Mouse (Mus musculus) limb, embryonic 13.5 days (tissue): ENCODE data around the gene Slc6a13. TPM values are rescaled to one million over a fixed set of nuclear protein-coding genes. Genes with fewer than 3 reads are reported as not detected.
"Not testable (repeated sequence)": the region's sequence is repeated elsewhere in the genome, so short reads cannot be mapped to it uniquely, and the experiment has no call there.

Source experiments
- ATAC-seq: fragments of 200-750 bp; cut with Nextera tagmentation; 2 replicates; pipeline ENCODE4 v1.8.0; 2017; ENCODE audit warnings: low read depth, moderate number of reproducible peaks, moderate TSS enrichment; ENCODE audit not compliant: low FRiP score
- H3K27ac ChIP-seq: fragments of 300-500 bp; sonication (generic); 2 replicates; pipeline ENCODE4 v1.5.1; 2015; ENCODE audit warnings: inconsistent platforms, mild to moderate bottlenecking, moderate library complexity
- H3K27me3 ChIP-seq: fragments of 300-500 bp; sonication (generic); 2 replicates; pipeline ENCODE4 v1.6.1; 2015; ENCODE audit warnings: mild to moderate bottlenecking, inconsistent platforms
- H3K36me3 ChIP-seq: fragments of 300-500 bp; sonication (generic); 2 replicates; pipeline ENCODE4 v1.6.1; 2015; ENCODE audit warnings: inconsistent platforms, mild to moderate bottlenecking, moderate library complexity
- H3K4me1 ChIP-seq: fragments of 300-500 bp; sonication (generic); 2 replicates; pipeline ENCODE4 v1.6.1; 2015; ENCODE audit warnings: inconsistent platforms
- H3K4me2 ChIP-seq: fragments of 300-500 bp; sonication (generic); replicated peaks from 2 replicates; pipeline ENCODE4 v1.6.1; 2015; ENCODE audit warnings: inconsistent platforms, mild to moderate bottlenecking, moderate library complexity
- H3K4me3 ChIP-seq: fragments of 300-500 bp; sonication (generic); 2 replicates; pipeline ENCODE4 v1.5.1; 2015; ENCODE audit warnings: moderate library complexity, mild to moderate bottlenecking, inconsistent platforms
- H3K9ac ChIP-seq: fragments of 300-500 bp; sonication (generic); 2 replicates; pipeline ENCODE4 v1.6.1; 2015; ENCODE audit warnings: mild to moderate bottlenecking, inconsistent platforms
- H3K9me3 ChIP-seq: fragments of 300-500 bp; sonication (generic); 2 replicates; pipeline ENCODE4 v1.6.1; 2016; ENCODE audit warnings: inconsistent platforms
- WGBS: fragments of 180-500 bp; shearing (Covaris S2); methylation state at CpG from one replicate; pipeline ENCODE4 v1.1.7; 2015; 5-methylcytosine and 5-hydroxymethylcytosine counted together
- polyA plus RNA-seq: library from polyadenylated mRNA; unstranded; fragments of >200 nt; fragmentation: Nextera tagmentation; extraction: Ambion mirVana; gene quantifications from 2 replicates; pipeline ENCODE4 v1.2.1, GENCODE M21; 2015

Slc6a13 gene
- polyA plus RNA-seq, 1 experiment from 2014 or later = 2.0 TPM

GRCm38 (mm10) chr6:121356041-121356440, 56.0 kb downstream of the Slc6a13 start:
- Histone ChIP-seq H3K4me3 (no peak overlapping the region), H3K27me3 (no peaks in the 10 kb centered on the region), H3K9ac (no peak overlapping the region), H3K4me2 (no peak overlapping the region), H3K9me3 (no peaks in the 10 kb centered on the region), H3K36me3 (no peaks in the 10 kb centered on the region), H3K27ac (no peak overlapping the region), H3K4me1 (no peaks in the 10 kb centered on the region)
- no peak for ATAC-seq
- 72% methylated on average over 1 of the region's 1 CpGs for WGBS

- 80% methylated on average over 6 of the region's 6 CpGs for WGBS
- Histone ChIP-seq H3K27me3 (no peaks in the 10 kb centered on the region), H3K4me1 (no peaks in the 10 kb centered on the region), H3K9ac (no peak overlapping the region), H3K27ac (no peak overlapping the region), H3K36me3 (no peaks in the 10 kb centered on the region), H3K4me3 (no peak overlapping the region), H3K4me2 (no peak overlapping the region), H3K9me3 (no peaks in the 10 kb centered on the region)
- ATAC-seq = no peak
Measured at GRCm38 (mm10) chr6:121357232-121357631, 57.2 kb downstream of the Slc6a13 start.

- Histone ChIP-seq H3K4me3 (no peak overlapping the region), H3K9me3 (no peaks in the 10 kb centered on the region), H3K4me2 (no peak overlapping the region), H3K4me1 (no peaks in the 10 kb centered on the region), H3K36me3 (no peaks in the 10 kb centered on the region), H3K27me3 (no peaks in the 10 kb centered on the region), H3K9ac (no peak overlapping the region), H3K27ac (no peak overlapping the region)
- ATAC-seq = no peak
- 78% methylated on average over 6 of the region's 6 CpGs for WGBS
Measured at GRCm38 (mm10) chr6:121363061-121363460, 63.0 kb downstream of the Slc6a13 start.

GRCm38 (mm10) chr6:121363956-121364355, 63.9 kb downstream of the Slc6a13 start:
- Histone ChIP-seq H3K36me3 (no peaks in the 10 kb centered on the region), H3K4me2 (no peak overlapping the region), H3K9ac (no peak overlapping the region), H3K27ac (no peak overlapping the region), H3K4me3 (no peak overlapping the region), H3K27me3 (no peaks in the 10 kb centered on the region), H3K4me1 (no peaks in the 10 kb centered on the region), H3K9me3 (no peaks in the 10 kb centered on the region)
- ATAC-seq = no peak
- 74% methylated on average over 4 of the region's 4 CpGs for WGBS

GRCm38 (mm10) chr6:121366537-121366936, 66.5 kb downstream of the Slc6a13 start:
- H3K4me3 ChIP-seq, H3K9ac ChIP-seq, H3K27ac ChIP-seq, H3K4me2 ChIP-seq, ATAC-seq, H3K9me3 ChIP-seq, H3K4me1 ChIP-seq, H3K27me3 ChIP-seq, H3K36me3 ChIP-seq: not testable (repeated sequence)
- 12% methylated on average over 2 of the region's 2 CpGs for WGBS

- Histone ChIP-seq H3K9ac (no peak overlapping the region), H3K27ac (no peak overlapping the region), H3K4me2 (no peak overlapping the region), H3K9me3 (no peaks in the 10 kb centered on the region), H3K27me3 (no peaks in the 10 kb centered on the region), H3K4me3 (no peak overlapping the region), H3K4me1 (no peaks in the 10 kb centered on the region), H3K36me3 (no peaks in the 10 kb centered on the region)
- ATAC-seq = no peak
- 61% methylated on average over 3 of the region's 3 CpGs for WGBS
Measured at GRCm38 (mm10) chr6:121367099-121367498, 67.1 kb downstream of the Slc6a13 start.

- Histone ChIP-seq H3K9ac (no peak overlapping the region), H3K4me3 (no peak overlapping the region), H3K27me3 (no peaks in the 10 kb centered on the region), H3K27ac (no peak overlapping the region), H3K9me3 (no peaks in the 10 kb centered on the region), H3K36me3 (no peaks in the 10 kb centered on the region), H3K4me1 (no peaks in the 10 kb centered on the region), H3K4me2 (no peak overlapping the region)
- WGBS = 75% methylated on average over 10 of the region's 10 CpGs
- no peak for ATAC-seq
Measured at GRCm38 (mm10) chr6:121371197-121371980, 71.4 kb downstream of the Slc6a13 start.

- no peaks in the 10 kb centered on the region for H3K9me3 ChIP-seq
- H3K4me3 ChIP-seq = no peak overlapping the region
- H3K27ac ChIP-seq = no peak overlapping the region
- H3K36me3 ChIP-seq = no peaks in the 10 kb centered on the region
- peaks cover 5% of the 10 kb centered on the region; the same call in 1 of the 2 replicates for H3K27me3 ChIP-seq
- 55% methylated on average over 12 of the region's 12 CpGs for WGBS
- no peak overlapping the region for H3K4me2 ChIP-seq
- H3K9ac ChIP-seq = no peak overlapping the region
- ATAC-seq = no peak
- peaks cover 4% of the 10 kb centered on the region; the same call in 1 of the 2 replicates for H3K4me1 ChIP-seq
Measured at GRCm38 (mm10) chr6:121376159-121376558, 76.1 kb downstream of the Slc6a13 start.

GRCm38 (mm10) chr6:121378256-121378655, 78.2 kb downstream of the Slc6a13 start:
- no peaks in the 10 kb centered on the region for H3K36me3 ChIP-seq
- no peak for ATAC-seq
- 64% methylated on average over 4 of the region's 4 CpGs for WGBS

GRCm38 (mm10) chr6:121380576-121380975, 80.5 kb downstream of the Slc6a13 start:
- no peak overlapping the region for H3K4me2 ChIP-seq
- ATAC-seq = no peak
- 79% methylated on average over 8 of the region's 8 CpGs for WGBS

More at GRCm38 (mm10) chr6:121378256-121378655, 78.2 kb downstream of the Slc6a13 start:
- no peak overlapping the region for H3K9ac ChIP-seq
- no peaks in the 10 kb centered on the region for H3K9me3 ChIP-seq
- H3K27me3 ChIP-seq = peaks cover 5% of the 10 kb centered on the region; the same call in 1 of the 2 replicates
- no peak overlapping the region for H3K27ac ChIP-seq
- no peak overlapping the region for H3K4me2 ChIP-seq
- H3K4me3 ChIP-seq = no peak overlapping the region
- peaks cover 13% of the 10 kb centered on the region for H3K4me1 ChIP-seq

GRCm38 (mm10) chr6:121382071-121382470, 82.0 kb downstream of the Slc6a13 start:
- no peak for ATAC-seq

More at GRCm38 (mm10) chr6:121380576-121380975, 80.5 kb downstream of the Slc6a13 start:
- no peaks in the 10 kb centered on the region for H3K36me3 ChIP-seq
- no peaks in the 10 kb centered on the region for H3K9me3 ChIP-seq
- H3K27me3 ChIP-seq = peaks cover 9% of the 10 kb centered on the region; the same call in 1 of the 2 replicates
- no peak overlapping the region for H3K9ac ChIP-seq
- no peak overlapping the region for H3K4me3 ChIP-seq
- peaks cover 13% of the 10 kb centered on the region for H3K4me1 ChIP-seq
- H3K27ac ChIP-seq = no peak overlapping the region

GRCm38 (mm10) chr6:121385397-121385796, 85.4 kb downstream of the Slc6a13 start:
- peaks cover 15% of the 10 kb centered on the region; the same call in 1 of the 2 replicates for H3K27me3 ChIP-seq
- WGBS = 81% methylated on average over 3 of the region's 3 CpGs
- H3K36me3 ChIP-seq = no peaks in the 10 kb centered on the region
- H3K9ac ChIP-seq = no peak overlapping the region
- no peak overlapping the region for H3K4me3 ChIP-seq
- no peak overlapping the region for H3K4me2 ChIP-seq
- no peak for ATAC-seq
- no peak overlapping the region for H3K27ac ChIP-seq
- H3K4me1 ChIP-seq = peaks cover 13% of the 10 kb centered on the region
- H3K9me3 ChIP-seq = no peaks in the 10 kb centered on the region

More at GRCm38 (mm10) chr6:121382071-121382470, 82.0 kb downstream of the Slc6a13 start:
- Histone ChIP-seq H3K9ac (no peak overlapping the region), H3K27me3 (peaks cover 18% of the 10 kb centered on the region; the same call in 1 of the 2 replicates), H3K36me3 (no peaks in the 10 kb centered on the region), H3K4me2 (no peak overlapping the region), H3K4me1 (peaks cover 13% of the 10 kb centered on the region), H3K4me3 (no peak overlapping the region), H3K9me3 (no peaks in the 10 kb centered on the region), H3K27ac (no peak overlapping the region)
- 56% methylated on average over 10 of the region's 10 CpGs for WGBS
